Mouse (Mus musculus) bone marrow, adult 2 months (tissue): Measurements from ENCODE around the gene AI987944. TPM values are rescaled to one million over a fixed set of nuclear protein-coding genes. Genes with fewer than 3 reads are reported as not detected.
A peak's percentile ranks its signal among the peaks of the same experiment; 100 is the strongest.

ENCODE experiments used
- H3K27ac ChIP-seq: fragments of 200-500 bp; 2 replicates; pipeline ENCODE4 v1.5.1; 2012; ENCODE audit warnings: low read depth, mild to moderate bottlenecking, control low read depth, inconsistent platforms, low read length; ENCODE audit not compliant: control insufficient read depth, poor library complexity, insufficient read depth
- H3K4me1 ChIP-seq: fragments of 200-500 bp; 2 replicates; pipeline ENCODE4 v1.6.1; 2011; ENCODE audit warnings: low read length; ENCODE audit not compliant: control insufficient read depth, insufficient read depth
- H3K4me3 ChIP-seq: fragments of 200-500 bp; replicated peaks from 2 replicates; pipeline ENCODE3; 2011; ENCODE audit warnings: mild to moderate bottlenecking, low read depth, low read length, control low read depth; ENCODE audit not compliant: control insufficient read depth
- CTCF ChIP-seq: fragments of 200-500 bp; IDR thresholded peaks from 2 replicates; pipeline ENCODE4 v1.5.1; 2011; ENCODE audit warnings: low read length, control low read depth; ENCODE audit not compliant: control insufficient read depth, insufficient read depth
- POLR2A ChIP-seq: fragments of 200-500 bp; IDR thresholded peaks from 2 replicates; pipeline ENCODE4 v1.6.1; 2011; ENCODE audit warnings: low read depth, mild to moderate bottlenecking, control low read depth, low read length, borderline replicate concordance; ENCODE audit not compliant: control insufficient read depth
- WGBS: fragments of 180-500 bp; shearing (Covaris S2); methylation state at CpG from one replicate; pipeline ENCODE4 v1.1.7; 2018; 5-methylcytosine and 5-hydroxymethylcytosine counted together
- polyA plus RNA-seq: library from polyadenylated mRNA; stranded (reverse); fragments of >200 nt; gene quantifications from 2 replicates; pipeline ENCODE4 v1.2.4, GENCODE M21; 2011; ENCODE audit warnings: low replicate concordance; ENCODE audit not compliant: missing spikeins, insufficient read depth, insufficient read length

Gene AI987944
- polyA plus RNA-seq = 2.1 and 9.8 TPM in 2 replicates

- Histone ChIP-seq H3K4me1 (no peaks in the 10 kb centered on the region), H3K4me3 (peak within 1 kb of the TSS; percentile 85), H3K27ac (peak within 1 kb of the TSS; percentile 68)
- no peak for TF ChIP-seq CTCF
- no peak for TF ChIP-seq POLR2A
- WGBS = under 1% methylated on average over 25 of the region's 25 CpGs
These were observed at the start of gene AI987944 for GRCm38 (mm10) chr7:41393048-41393971. TSS of gene AI987944 (minus strand) at chr7:41393379.

GRCm38 (mm10) chr7:41394130-41394529 is 951 bp upstream of the AI987944 start:
- Histone ChIP-seq H3K4me1 (no peaks in the 10 kb centered on the region), H3K27ac (no peak overlapping the region), H3K4me3 (no peak overlapping the region)
- TF ChIP-seq CTCF (no peak), POLR2A (no peak)
- 75% methylated on average over 4 of the region's 4 CpGs for WGBS

Other genes starting within 250 kb of the AI987944 start
- gene Gm5592, start 239.5 kb downstream of the AI987944 start, polyA plus RNA-seq = not detected in 2 replicates
- gene Vmn2r57, start 55.3 kb upstream of the AI987944 start, polyA plus RNA-seq = not detected in 2 replicates
- not detected in 2 replicates for gene Gm20449, start 106.0 kb upstream of the AI987944 start, polyA plus RNA-seq
- 5.5 and 8.8 TPM in 2 replicates for gene AW146154, start 106.5 kb upstream of the AI987944 start, polyA plus RNA-seq
- gene Gm6871, start 180.3 kb upstream of the AI987944 start, polyA plus RNA-seq = 1.5 TPM in 1 of 2 replicates, not detected in the other
- 3.3 TPM in 2 replicates for gene 2610021A01Rik, start 205.9 kb upstream of the AI987944 start, polyA plus RNA-seq
- gene Zfp788, start 239.8 kb upstream of the AI987944 start, polyA plus RNA-seq = 4.1 and 6.2 TPM in 2 replicates